Mouse (Mus musculus): ENCODE data around the gene Fgd4.
"Not testable (repeated sequence)": the region's sequence is repeated elsewhere in the genome, so short reads cannot be mapped to it uniquely, and the experiment has no call there.

Gene Fgd4

GRCm38 (mm10) chr16:16554098-16554497 lies 46.3 kb downstream of the Fgd4 start:
- in situ Hi-C loops (cut with MboI; ENCODE audit: low pct_unique_long_range_greater_than_20kb in 1 of 2, low sequenced_read_pairs in 2 of 2, unreplicated experiment in 1 of 2), result no loop called here

GRCm38 (mm10) chr16:16552197-16552596 lies 48.2 kb downstream of the Fgd4 start:
- in situ Hi-C loops (cut with MboI; ENCODE audit: low pct_unique_long_range_greater_than_20kb in 1 of 2, low sequenced_read_pairs in 2 of 2, unreplicated experiment in 1 of 2), result no loop called here

DNA sequence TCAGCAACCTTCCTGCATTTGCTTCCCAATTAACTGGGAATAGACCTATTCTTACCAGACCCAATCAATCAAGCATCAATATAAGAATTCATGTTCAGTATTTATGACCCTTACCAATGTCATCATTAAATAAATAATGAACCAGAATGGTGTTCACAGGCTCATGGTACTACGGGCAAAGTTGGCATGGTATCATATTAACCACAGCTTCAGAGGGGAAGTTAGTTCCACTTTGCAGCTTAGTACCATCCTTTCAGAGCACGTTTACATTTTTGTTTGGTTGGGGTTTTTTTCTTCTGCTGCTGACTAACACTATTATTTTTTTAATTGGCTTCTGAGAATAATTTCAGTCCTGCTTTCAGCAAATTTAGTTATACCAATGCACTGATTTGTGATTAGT lies 51.2 kb downstream of the Fgd4 start:
- in situ Hi-C loops (cut with MboI; ENCODE audit: low pct_unique_long_range_greater_than_20kb in 1 of 2, low sequenced_read_pairs in 2 of 2, unreplicated experiment in 1 of 2), result no loop called here

GRCm38 (mm10) chr16:16546657-16547056 lies 53.7 kb downstream of the Fgd4 start:
- in situ Hi-C loops (cut with MboI; ENCODE audit: low pct_unique_long_range_greater_than_20kb in 1 of 2, low sequenced_read_pairs in 2 of 2, unreplicated experiment in 1 of 2), result no loop called here

GRCm38 (mm10) chr16:16542956-16543441 lies 57.4 kb downstream of the Fgd4 start:
- in situ Hi-C loops (cut with MboI; ENCODE audit: low pct_unique_long_range_greater_than_20kb in 1 of 2, low sequenced_read_pairs in 2 of 2, unreplicated experiment in 1 of 2), result no loop called here

- in situ Hi-C loops (cut with MboI; ENCODE audit: low pct_unique_long_range_greater_than_20kb in 1 of 2, low sequenced_read_pairs in 2 of 2, unreplicated experiment in 1 of 2), result not testable (repeated sequence)
These were observed 61.0 kb downstream of the Fgd4 start for GRCm38 (mm10) chr16:16539396-16539795.

DNA sequence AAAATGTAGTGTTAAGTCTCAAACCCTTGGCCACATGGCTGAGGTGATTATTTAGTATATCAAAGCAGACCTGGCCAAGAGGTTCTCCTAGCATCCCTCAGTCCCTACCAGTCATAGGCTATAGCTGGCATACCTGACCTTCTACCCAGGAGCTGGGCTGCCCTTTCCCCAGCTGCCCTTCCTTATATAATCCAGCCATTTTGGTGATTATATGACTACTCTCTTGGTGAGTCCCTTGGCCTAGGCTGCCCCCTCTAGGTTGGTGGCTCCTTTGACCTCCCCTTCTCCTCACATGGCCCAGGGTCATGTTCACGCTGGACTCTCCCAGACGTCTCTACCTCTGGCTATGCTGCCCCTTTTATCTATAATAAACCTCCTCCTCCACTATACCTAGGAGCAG lies 65.1 kb downstream of the Fgd4 start:
- in situ Hi-C loops (cut with MboI; ENCODE audit: low pct_unique_long_range_greater_than_20kb in 1 of 2, low sequenced_read_pairs in 2 of 2, unreplicated experiment in 1 of 2), result no loop called here

DNA sequence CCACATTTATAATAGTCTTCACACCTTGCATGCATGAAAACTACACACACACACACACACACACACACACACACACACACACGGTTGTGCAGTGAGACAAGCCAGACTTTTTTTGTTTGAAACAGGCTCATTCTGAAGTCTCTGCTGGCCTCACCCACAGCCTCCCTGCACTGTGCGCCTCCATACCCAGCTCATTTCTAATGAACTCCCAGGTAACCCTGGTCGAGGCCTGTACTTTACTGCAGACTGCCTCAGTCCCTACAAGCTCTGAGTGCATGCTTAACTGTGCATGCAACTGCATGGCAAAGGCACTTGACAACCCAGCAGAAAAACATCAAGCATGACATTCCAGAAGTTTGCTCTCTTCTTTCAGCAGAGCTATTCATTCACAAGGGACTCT lies 72.3 kb downstream of the Fgd4 start:
- in situ Hi-C loops (cut with MboI; ENCODE audit: low pct_unique_long_range_greater_than_20kb in 1 of 2, low sequenced_read_pairs in 2 of 2, unreplicated experiment in 1 of 2), result no loop called here

DNA sequence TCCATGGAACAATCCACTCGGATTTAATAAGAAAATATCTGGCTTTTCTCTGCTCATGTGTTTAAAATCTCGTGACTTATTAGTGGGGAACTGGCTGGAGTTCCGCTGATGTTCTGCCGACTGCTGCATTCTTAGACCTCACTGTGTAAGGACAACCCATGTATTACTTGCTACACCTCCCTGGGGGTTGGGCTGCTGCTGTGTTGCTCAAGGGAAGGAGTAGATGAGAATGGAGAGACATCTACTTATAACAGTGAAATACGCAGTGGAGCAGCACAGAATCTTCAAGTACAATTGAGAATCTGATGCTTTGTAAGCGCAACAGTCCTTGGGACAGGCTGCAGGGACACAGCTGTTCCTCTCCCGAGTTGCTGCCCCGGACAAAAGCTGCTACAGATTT lies 73.1 kb downstream of the Fgd4 start:
- in situ Hi-C loops (cut with MboI; ENCODE audit: low pct_unique_long_range_greater_than_20kb in 1 of 2, low sequenced_read_pairs in 2 of 2, unreplicated experiment in 1 of 2), result no loop called here

DNA sequence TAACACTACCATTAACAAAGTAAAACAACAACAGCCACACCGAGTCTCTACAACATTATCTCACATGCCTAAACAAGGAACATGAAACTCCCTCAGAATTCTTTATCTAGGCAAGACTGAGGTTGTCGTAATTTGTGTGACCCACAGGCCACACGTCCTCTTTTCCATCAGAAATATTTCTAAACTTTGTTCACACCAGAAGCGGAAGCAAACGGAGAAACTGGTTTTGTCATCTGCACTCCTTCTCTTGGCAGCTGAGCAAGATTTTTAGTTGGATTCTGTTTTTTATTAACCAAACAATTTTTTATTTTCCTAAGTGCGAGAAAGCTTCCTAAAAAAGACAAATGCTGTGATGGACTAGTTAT lies 73.6 kb downstream of the Fgd4 start:
- in situ Hi-C loops (cut with MboI; ENCODE audit: low pct_unique_long_range_greater_than_20kb in 1 of 2, low sequenced_read_pairs in 2 of 2, unreplicated experiment in 1 of 2), result no loop called here

DNA sequence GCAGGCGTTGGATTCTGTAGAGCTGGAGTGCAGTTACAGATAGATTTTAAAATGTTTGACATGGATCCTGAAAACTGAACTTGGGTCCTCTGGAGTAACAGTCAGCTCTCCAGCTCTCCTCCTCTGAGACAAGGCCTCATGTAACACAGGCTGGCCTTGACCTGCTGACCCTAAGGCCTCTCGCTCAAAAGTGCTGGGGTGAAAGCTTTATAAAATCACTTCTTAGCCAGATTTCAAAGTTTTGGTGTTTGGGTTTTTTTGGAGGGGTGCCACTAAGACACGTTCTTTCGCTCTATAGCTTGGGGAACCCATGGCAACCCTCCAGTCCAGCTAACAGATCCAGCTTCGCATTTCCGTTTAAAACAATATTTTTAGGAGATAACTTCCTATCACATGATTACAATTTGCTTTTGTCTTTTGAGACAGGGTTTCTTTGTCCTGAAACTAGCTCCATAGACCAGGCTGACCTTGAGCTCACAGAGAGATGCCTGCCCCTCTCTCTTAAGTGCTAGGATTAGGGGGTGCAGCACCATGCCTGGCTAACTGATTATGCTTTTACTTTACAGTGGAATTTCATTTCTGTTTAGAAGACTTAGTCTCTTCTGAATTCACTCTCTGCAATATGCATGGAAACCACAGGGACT lies 74.1 kb downstream of the Fgd4 start:
- in situ Hi-C loops (cut with MboI; ENCODE audit: low pct_unique_long_range_greater_than_20kb in 1 of 2, low sequenced_read_pairs in 2 of 2, unreplicated experiment in 1 of 2), result no loop called here

GRCm38 (mm10) chr16:16525266-16525904 lies 75.0 kb downstream of the Fgd4 start:
- in situ Hi-C loops (cut with MboI; ENCODE audit: low pct_unique_long_range_greater_than_20kb in 1 of 2, low sequenced_read_pairs in 2 of 2, unreplicated experiment in 1 of 2), result no loop called here

GRCm38 (mm10) chr16:16523632-16524031 lies 76.7 kb downstream of the Fgd4 start:
- in situ Hi-C loops (cut with MboI; ENCODE audit: low pct_unique_long_range_greater_than_20kb in 1 of 2, low sequenced_read_pairs in 2 of 2, unreplicated experiment in 1 of 2), result no loop called here

DNA sequence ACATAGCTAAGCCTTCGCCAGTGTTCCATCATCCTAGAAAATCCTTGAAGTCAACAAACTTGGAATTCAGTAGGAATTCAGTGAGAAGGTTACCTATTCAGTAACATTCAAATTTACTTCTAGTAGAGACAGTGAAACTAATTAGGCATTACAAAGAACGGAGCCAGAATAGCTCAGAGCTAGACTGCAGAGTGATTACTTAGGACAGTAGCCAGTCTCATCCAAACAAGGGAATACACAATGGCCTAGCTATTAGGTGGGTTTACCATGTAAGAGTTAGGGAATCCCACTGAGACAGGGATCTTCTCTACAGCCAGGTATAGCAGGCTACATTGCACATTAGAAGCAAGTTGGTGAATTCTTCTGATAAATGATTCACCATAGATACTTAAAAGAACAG lies 77.5 kb downstream of the Fgd4 start:
- in situ Hi-C loops (cut with MboI; ENCODE audit: low pct_unique_long_range_greater_than_20kb in 1 of 2, low sequenced_read_pairs in 2 of 2, unreplicated experiment in 1 of 2), result not testable (repeated sequence)

GRCm38 (mm10) chr16:16501491-16501890 lies 98.9 kb downstream of the Fgd4 start:
- in situ Hi-C loops (cut with MboI; ENCODE audit: low pct_unique_long_range_greater_than_20kb in 1 of 2, low sequenced_read_pairs in 2 of 2, unreplicated experiment in 1 of 2), result no loop called here

- in situ Hi-C loops (cut with MboI; ENCODE audit: low pct_unique_long_range_greater_than_20kb in 1 of 2, low sequenced_read_pairs in 2 of 2, unreplicated experiment in 1 of 2), result no loop called here
These were observed 99.4 kb downstream of the Fgd4 start for GRCm38 (mm10) chr16:16500926-16501325.

- in situ Hi-C loops (cut with MboI; ENCODE audit: low pct_unique_long_range_greater_than_20kb in 1 of 2, low sequenced_read_pairs in 2 of 2, unreplicated experiment in 1 of 2), result no loop called here
These were observed 101.6 kb downstream of the Fgd4 start for GRCm38 (mm10) chr16:16498798-16499197.

GRCm38 (mm10) chr16:16485523-16486043 lies 114.8 kb downstream of the Fgd4 start:
- in situ Hi-C loops (cut with MboI; ENCODE audit: low pct_unique_long_range_greater_than_20kb in 1 of 2, low sequenced_read_pairs in 2 of 2, unreplicated experiment in 1 of 2), result no loop called here

- in situ Hi-C loops (cut with MboI; ENCODE audit: low pct_unique_long_range_greater_than_20kb in 1 of 2, low sequenced_read_pairs in 2 of 2, unreplicated experiment in 1 of 2), result no loop called here
These were observed 115.7 kb downstream of the Fgd4 start for GRCm38 (mm10) chr16:16484601-16485000.

GRCm38 (mm10) chr16:16473451-16473850 lies 126.9 kb downstream of the Fgd4 start:
- in situ Hi-C loops (cut with MboI; ENCODE audit: low pct_unique_long_range_greater_than_20kb in 1 of 2, low sequenced_read_pairs in 2 of 2, unreplicated experiment in 1 of 2), result not testable (repeated sequence)
